Mouse (Mus musculus) embryonic fibroblast, embryonic 13.5 days (primary cell): ENCODE measurements around the gene Cdyl.

Source experiments
- CTCF ChIP-seq: IDR thresholded peaks from 2 replicates; pipeline ENCODE4 v1.5.1; 2011; ENCODE audit warnings: mild to moderate bottlenecking, control low read depth, low read length, moderate library complexity, borderline replicate concordance; ENCODE audit not compliant: insufficient read depth
- POLR2A ChIP-seq: IDR thresholded peaks from 2 replicates; pipeline ENCODE4 v1.6.1; 2011; ENCODE audit warnings: low read depth, mild to moderate bottlenecking, control low read depth, low read length, moderate library complexity

DNA sequence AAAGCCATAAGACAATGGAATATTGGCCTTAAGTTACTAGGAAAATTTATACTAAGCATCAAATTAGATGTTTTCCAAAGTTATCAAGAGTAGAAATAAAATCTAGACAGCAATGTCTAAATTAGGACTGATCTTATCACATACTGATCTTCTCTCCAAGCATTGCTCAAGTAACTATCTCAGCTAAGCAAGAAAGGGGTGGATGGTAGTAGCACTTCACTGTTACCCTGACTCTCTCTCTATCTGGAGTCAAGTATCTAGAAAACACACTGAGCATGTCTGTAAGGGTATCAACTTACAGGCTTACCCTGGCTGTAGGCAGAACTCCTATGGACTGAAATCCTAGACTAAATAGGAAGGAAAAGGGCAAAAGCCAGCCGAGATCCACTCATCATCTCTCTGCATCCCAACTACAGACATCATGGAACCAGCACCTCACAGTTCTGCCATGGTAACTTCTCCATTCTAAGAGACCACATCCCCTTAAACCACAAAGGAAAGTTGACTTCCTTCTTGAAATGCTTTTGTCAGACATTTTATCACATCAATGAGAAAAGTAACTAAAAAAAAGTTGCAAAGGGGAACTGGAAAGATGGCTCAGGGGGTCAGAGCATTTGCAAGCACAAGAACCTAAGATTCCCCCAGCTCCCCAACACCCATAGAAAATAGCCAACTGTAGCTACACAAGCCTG is 12.4 kb upstream of the Cdyl start:
- TF ChIP-seq POLR2A = no peak
- no peak for TF ChIP-seq CTCF
